Mouse (Mus musculus) hindbrain, postnatal 0 days (tissue): ENCODE measurements around the gene 2310061I04Rik. TPM values are rescaled to one million over a fixed set of nuclear protein-coding genes. Genes with fewer than 3 reads are reported as not detected.

Source experiments
- ATAC-seq: fragments of 200-750 bp; cut with Nextera tagmentation; 2 replicates; pipeline ENCODE4 v1.8.0; 2017; ENCODE audit warnings: mild to moderate bottlenecking, moderate TSS enrichment, moderate library complexity
- DNase-seq: peaks from one replicate; pipeline ENCODE4 v3.0.0-alpha.2; 2015; ENCODE audit warnings: low spot score
- H3K27ac ChIP-seq: fragments of 300-500 bp; sonication (generic); 2 replicates; pipeline ENCODE4 v1.5.1; 2014; ENCODE audit warnings: mild to moderate bottlenecking
- H3K27me3 ChIP-seq: fragments of 300-500 bp; sonication (generic); 2 replicates; pipeline ENCODE4 v1.6.1; 2014; ENCODE audit warnings: low read length, mixed read lengths; ENCODE audit not compliant: insufficient read depth
- H3K36me3 ChIP-seq: fragments of 300-500 bp; sonication (generic); 2 replicates; pipeline ENCODE4 v1.6.1; 2014; ENCODE audit warnings: low read length, mixed read lengths; ENCODE audit not compliant: insufficient read depth
- H3K4me1 ChIP-seq: fragments of 300-500 bp; sonication (generic); 2 replicates; pipeline ENCODE4 v1.6.1; 2014; ENCODE audit warnings: antibody characterized with exemption, low read length, mixed read lengths; ENCODE audit not compliant: insufficient read depth
- H3K4me2 ChIP-seq: fragments of 300-500 bp; sonication (generic); 2 replicates; pipeline ENCODE4 v1.6.1; 2014; ENCODE audit warnings: low read depth, mild to moderate bottlenecking, low read length, moderate library complexity, mixed read lengths
- H3K4me3 ChIP-seq: fragments of 300-500 bp; sonication (generic); 2 replicates; pipeline ENCODE4 v1.5.1; 2014; ENCODE audit warnings: low read length
- H3K9ac ChIP-seq: fragments of 300-500 bp; sonication (generic); replicated peaks from 2 replicates; pipeline ENCODE4 v1.6.1; 2014; ENCODE audit warnings: mild to moderate bottlenecking, low read length, moderate library complexity, mixed read lengths
- H3K9me3 ChIP-seq: fragments of 300-500 bp; sonication (generic); 2 replicates; pipeline ENCODE4 v1.6.1; 2016; ENCODE audit warnings: low read length, mixed read lengths
- CTCF ChIP-seq: IDR thresholded peaks from 2 replicates; pipeline ENCODE4 v1.5.1; 2016; ENCODE audit warnings: antibody characterized with exemption, control low read depth, low read depth
- WGBS: fragments of 180-500 bp; shearing (Covaris S2); extraction: QIAGEN DNeasy Blood & Tissue Kit; methylation state at CpG from one replicate; pipeline ENCODE4 v1.1.7; 2014; 5-methylcytosine and 5-hydroxymethylcytosine counted together
- polyA plus RNA-seq: library from polyadenylated mRNA; unstranded; fragments of >200 nt; fragmentation: Nextera tagmentation; extraction: Ambion mirVana; gene quantifications from 2 replicates; pipeline ENCODE4 v1.2.1, GENCODE M21; 2015
- total RNA-seq: library from RNA; depleted of rRNA; stranded (reverse); fragments of >200 nt; gene quantifications from 2 replicates; pipeline ENCODE4 v1.2.3, GENCODE M21; 2014

The 2310061I04Rik gene
- total and polyA plus RNA-seq, 2 experiments from 2014 or later = 49.2 to 74.3 TPM

DNA sequence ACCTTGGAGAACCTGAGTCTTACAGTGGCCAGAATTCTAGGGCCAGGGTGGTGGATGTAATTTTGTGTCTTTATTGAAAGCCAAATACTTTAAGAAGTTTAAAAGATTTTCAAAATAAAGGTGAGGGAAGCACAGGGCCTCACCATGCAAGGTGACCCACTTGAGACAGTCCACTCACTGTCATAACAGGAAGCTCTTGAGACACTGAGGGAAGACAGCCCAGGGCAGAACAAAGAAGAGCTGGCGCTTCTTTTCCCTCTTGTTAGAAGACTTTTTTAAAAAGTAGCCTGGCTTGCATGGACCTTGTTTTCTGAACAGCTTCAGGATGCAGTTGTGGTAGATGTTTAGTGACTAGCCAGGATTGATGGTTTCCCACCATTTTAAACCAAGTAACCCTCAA, 23.2 kb upstream of the 2310061I04Rik start:
- Histone ChIP-seq H3K4me3 (no peak overlapping the region), H3K27ac (peak overlapping the region; percentile 98), H3K36me3 (peaks cover 25% of the 10 kb centered on the region), H3K27me3 (no peaks in the 10 kb centered on the region), H3K4me1 (peaks cover 28% of the 10 kb centered on the region), H3K4me2 (peak overlapping the region; percentile 90), H3K9me3 (no peaks in the 10 kb centered on the region), H3K9ac (peak overlapping the region; percentile 97; the same call in 1 of the 2 replicates)
- no peak for TF ChIP-seq CTCF
- DNase-seq = no peak
- 80% methylated on average over 1 of the region's 1 CpGs for WGBS
- no peak for ATAC-seq

DNA sequence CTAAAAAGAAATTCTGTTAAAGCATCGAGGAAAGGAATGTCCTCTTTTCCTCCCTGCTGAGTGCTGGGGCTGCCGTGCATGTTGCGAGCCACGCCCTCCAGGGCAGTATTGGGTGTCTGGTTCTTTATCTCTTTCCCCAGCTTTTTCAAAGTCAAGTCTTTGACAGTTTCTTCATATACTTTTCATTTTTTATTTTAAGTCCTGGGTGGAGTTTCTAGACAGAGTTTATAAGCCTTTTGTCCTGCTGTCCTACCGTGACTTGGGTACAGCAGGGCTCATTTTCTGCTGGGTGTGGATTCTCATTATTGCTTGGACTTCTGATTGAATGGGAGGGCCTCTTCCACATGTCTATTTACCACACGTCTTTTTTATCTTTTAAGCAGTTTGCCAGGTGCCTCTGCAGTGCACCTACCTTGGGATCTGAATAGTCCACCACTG, 22.7 kb upstream of the 2310061I04Rik start:
- peak overlapping the region; percentile 73 for H3K4me3 ChIP-seq
- H3K4me2 ChIP-seq = peak overlapping the region; percentile 90
- ATAC-seq (no peak), DNase-seq (peak; percentile 17)
- H3K27ac ChIP-seq = peak overlapping the region; percentile 98
- TF ChIP-seq CTCF = no peak
- H3K27me3 ChIP-seq = no peaks in the 10 kb centered on the region
- no peaks in the 10 kb centered on the region for H3K9me3 ChIP-seq
- peaks cover 28% of the 10 kb centered on the region for H3K4me1 ChIP-seq
- WGBS = 34% methylated on average over 6 of the region's 6 CpGs
- peak overlapping the region; percentile 97 for H3K9ac ChIP-seq
- peaks cover 20% of the 10 kb centered on the region for H3K36me3 ChIP-seq

- Histone ChIP-seq H3K4me1 (peaks cover 28% of the 10 kb centered on the region), H3K9me3 (no peaks in the 10 kb centered on the region), H3K9ac (peak overlapping the region; percentile 97)
These were observed 22.0 kb upstream of the 2310061I04Rik start for GRCm38 (mm10) chr17:35919060-35919715.

DNA sequence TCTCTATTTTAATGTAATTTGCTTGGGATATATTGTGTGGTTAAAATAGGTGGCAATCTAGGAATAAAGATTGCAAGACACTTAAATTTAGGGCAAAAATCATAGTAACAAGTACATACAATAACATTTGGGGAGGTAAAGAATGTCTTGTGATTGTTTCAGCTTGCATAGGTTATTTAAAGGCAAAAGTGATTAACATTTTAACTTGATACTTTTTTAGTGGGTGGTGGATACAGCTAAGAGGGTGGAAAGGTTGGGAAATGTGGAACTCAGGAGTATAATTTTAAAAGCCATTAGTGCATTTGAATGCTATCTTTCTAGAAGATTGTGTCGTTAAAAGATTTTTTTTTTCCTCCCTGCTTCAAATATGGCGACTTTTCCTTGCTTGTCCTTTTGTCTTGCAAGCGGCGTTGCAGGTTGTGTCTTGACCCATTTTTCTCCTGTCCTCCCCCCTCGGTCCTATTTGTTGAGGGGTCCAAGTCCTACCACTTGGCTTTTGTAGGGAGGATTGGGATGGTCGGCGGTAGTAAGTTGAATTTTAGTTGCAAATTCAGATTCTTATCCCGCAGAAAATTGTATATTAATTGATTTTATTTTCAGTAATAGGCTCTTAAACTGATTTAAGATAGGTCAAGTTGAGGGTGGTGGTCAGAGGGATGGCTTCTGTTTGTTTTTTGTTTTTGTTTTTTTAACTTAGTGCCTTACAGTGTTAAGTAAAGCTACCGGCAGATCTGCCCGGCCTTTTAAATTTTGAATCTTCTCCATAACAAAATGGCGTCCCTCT, 21.2 kb upstream of the 2310061I04Rik start:
- no peak for TF ChIP-seq CTCF
- no peaks in the 10 kb centered on the region for H3K9me3 ChIP-seq
- H3K4me1 ChIP-seq = peaks cover 28% of the 10 kb centered on the region
- peak overlapping the region; percentile 98 for H3K27ac ChIP-seq
- H3K36me3 ChIP-seq = 0 out of 2 replicates have a peak, but pooled peaks cover 9% of the 10 kb centered on the region
- under 1% methylated on average over 11 of the region's 11 CpGs for WGBS
- DNase-seq = peak; percentile 81
- H3K4me3 ChIP-seq = peak overlapping the region; percentile 73
- peak overlapping the region; percentile 97 for H3K9ac ChIP-seq
- no peaks in the 10 kb centered on the region for H3K27me3 ChIP-seq
- no peak for ATAC-seq
- peak overlapping the region; percentile 90 for H3K4me2 ChIP-seq

More at GRCm38 (mm10) chr17:35919060-35919715, 22.0 kb upstream of the 2310061I04Rik start:
- Histone ChIP-seq H3K36me3 (peaks cover 13% of the 10 kb centered on the region), H3K27ac (peak overlapping the region; percentile 98), H3K27me3 (no peaks in the 10 kb centered on the region), H3K4me2 (peak overlapping the region; percentile 90), H3K4me3 (peak overlapping the region; percentile 73)
- peak; percentile 99 for DNase-seq
- WGBS = 8% methylated on average over 7 of the region's 7 CpGs
- no peak for TF ChIP-seq CTCF
- peak; percentile 64 for ATAC-seq

DNA sequence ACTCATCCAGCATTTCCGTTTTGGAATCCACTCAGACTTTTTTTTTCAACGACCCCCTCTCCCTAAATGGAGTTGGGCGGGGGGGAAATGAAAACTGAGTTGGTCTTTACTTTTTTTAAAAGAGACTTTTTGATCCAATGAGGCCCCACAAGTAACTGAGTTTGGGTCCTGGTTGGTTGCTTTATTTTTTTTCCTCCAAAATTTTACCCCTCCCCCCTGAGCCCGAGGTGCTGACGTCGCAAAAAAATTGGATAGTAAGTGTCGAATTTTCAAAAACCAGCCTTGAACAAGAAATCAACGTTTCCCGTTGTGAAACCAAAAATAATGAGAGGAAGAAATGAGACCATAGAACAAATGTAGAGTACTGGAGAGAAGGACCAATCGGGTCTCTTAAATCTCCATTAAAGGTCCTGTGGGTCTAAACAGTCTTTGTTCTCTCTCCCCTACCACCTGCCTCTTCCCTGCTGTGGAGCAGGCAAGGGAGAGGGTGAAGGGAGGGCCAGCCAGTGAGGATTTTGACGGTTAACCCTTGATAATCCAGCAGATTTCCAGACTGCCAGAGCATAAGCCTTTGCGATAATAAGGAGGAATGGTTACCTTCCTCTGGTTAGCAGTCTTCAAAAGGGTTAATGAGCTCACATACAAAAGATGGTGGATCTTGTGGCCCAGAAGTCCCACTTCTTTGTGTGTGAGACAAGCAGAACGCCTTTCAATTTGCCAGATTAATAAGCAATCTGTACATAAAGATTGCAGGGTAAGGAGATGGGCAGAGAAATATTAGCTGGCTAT, 20.4 kb upstream of the 2310061I04Rik start:
- H3K36me3 ChIP-seq = peaks cover 10% of the 10 kb centered on the region; the same call in 1 of the 2 replicates
- WGBS = under 1% methylated on average over 13 of the region's 13 CpGs
- TF ChIP-seq CTCF = no peak
- ATAC-seq = peak; percentile 36
- peak overlapping the region; percentile 90 for H3K4me2 ChIP-seq
- peak overlapping the region; percentile 73 for H3K4me3 ChIP-seq
- peak overlapping the region; percentile 98 for H3K27ac ChIP-seq
- peak; percentile 89 for DNase-seq
- no peaks in the 10 kb centered on the region for H3K27me3 ChIP-seq
- H3K9ac ChIP-seq = peak overlapping the region; percentile 97
- H3K4me1 ChIP-seq = peaks cover 28% of the 10 kb centered on the region
- no peaks in the 10 kb centered on the region for H3K9me3 ChIP-seq

DNA sequence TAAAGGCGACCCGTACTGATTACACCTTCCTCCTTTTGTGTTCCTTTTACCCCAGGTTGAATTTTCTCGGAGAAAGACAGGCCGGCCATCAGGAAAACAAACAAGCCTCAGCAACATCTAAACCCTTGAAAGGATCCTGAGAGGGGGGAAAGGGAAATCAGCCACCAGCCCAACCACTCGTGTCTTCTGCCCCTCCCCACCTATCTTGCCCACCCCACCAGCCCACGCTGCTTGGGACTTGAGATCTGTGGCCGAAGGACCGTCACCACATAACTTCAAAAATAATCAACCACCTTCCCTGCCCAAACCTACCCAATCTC, 19.9 kb upstream of the 2310061I04Rik start:
- DNase-seq = peak; percentile 39

More for the DNA sequence above, 19.9 kb upstream of the 2310061I04Rik start:
- ATAC-seq = no peak
- peaks cover 10% of the 10 kb centered on the region; the same call in 1 of the 2 replicates for H3K36me3 ChIP-seq
- 0% methylated on average over 8 of the region's 8 CpGs for WGBS
- no peak for TF ChIP-seq CTCF
- peak overlapping the region; percentile 73 for H3K4me3 ChIP-seq
- peak overlapping the region; percentile 90 for H3K4me2 ChIP-seq
- H3K27me3 ChIP-seq = no peaks in the 10 kb centered on the region
- H3K9me3 ChIP-seq = no peaks in the 10 kb centered on the region
- peak overlapping the region; percentile 97 for H3K9ac ChIP-seq
- peaks cover 24% of the 10 kb centered on the region for H3K4me1 ChIP-seq
- peak overlapping the region; percentile 98 for H3K27ac ChIP-seq
